Mouse (Mus musculus) layer of hippocampus, adult 9-11 months (tissue): ENCODE data around the gene Ppcdc.
A peak's percentile ranks its signal among the peaks of the same experiment; 100 is the strongest.

Experiments
- DNase-seq: peaks from one replicate; pipeline ENCODE4 v3.0.0; 2022

The Ppcdc gene

GRCm38 (mm10) chr9:57439522-57440295 is at the start of gene Ppcdc:
Ppcdc (minus strand) TSS chr9:57440124.
- peak; percentile 97 for DNase-seq

- DNase-seq = no peak
These were observed 47.9 kb upstream of the Ppcdc start for GRCm38 (mm10) chr9:57487807-57488206.

GRCm38 (mm10) chr9:57485774-57486173 is 45.9 kb upstream of the Ppcdc start:
- DNase-seq = peak; percentile 69

GRCm38 (mm10) chr9:57468914-57469313 is 29.0 kb upstream of the Ppcdc start:
- peak; percentile 92 for DNase-seq

- DNase-seq = peak; percentile 94
These were observed 28.1 kb upstream of the Ppcdc start, which contains the start of gene Scamp5 for GRCm38 (mm10) chr9:57467896-57468549. Scamp5 (minus strand) TSS chr9:57468060.

- peak; percentile 42 for DNase-seq
These were observed 27.4 kb upstream of the Ppcdc start for GRCm38 (mm10) chr9:57467271-57467771.

GRCm38 (mm10) chr9:57466101-57466500 is 26.2 kb upstream of the Ppcdc start:
- DNase-seq = no peak

GRCm38 (mm10) chr9:57462866-57463265 is 22.9 kb upstream of the Ppcdc start:
- DNase-seq = no peak

- DNase-seq = no peak
These were observed 19.8 kb upstream of the Ppcdc start for GRCm38 (mm10) chr9:57459707-57460106.

GRCm38 (mm10) chr9:57453516-57453915 is 13.6 kb upstream of the Ppcdc start:
- DNase-seq = no peak

GRCm38 (mm10) chr9:57452624-57453462 is 12.9 kb upstream of the Ppcdc start:
- DNase-seq = no peak

- no peak for DNase-seq
These were observed 9.8 kb upstream of the Ppcdc start for GRCm38 (mm10) chr9:57449715-57450114.

- DNase-seq = no peak
These were observed 696 bp upstream of the Ppcdc start for GRCm38 (mm10) chr9:57440620-57441019.

GRCm38 (mm10) chr9:57439083-57439482 is 841 bp downstream of the Ppcdc start:
- DNase-seq = no peak

GRCm38 (mm10) chr9:57437896-57438614 is 1.9 kb downstream of the Ppcdc start:
- DNase-seq = no peak

GRCm38 (mm10) chr9:57436166-57436565 is 3.8 kb downstream of the Ppcdc start:
- DNase-seq = no peak

GRCm38 (mm10) chr9:57434405-57435165 is 5.3 kb downstream of the Ppcdc start:
- DNase-seq = no peak

- DNase-seq = peak; percentile 92
These were observed 6.6 kb downstream of the Ppcdc start for GRCm38 (mm10) chr9:57433097-57434032.

GRCm38 (mm10) chr9:57432480-57432879 is 7.4 kb downstream of the Ppcdc start:
- no peak for DNase-seq

- DNase-seq = peak; percentile 54
These were observed 8.7 kb downstream of the Ppcdc start for GRCm38 (mm10) chr9:57431202-57431601.
